Mouse (Mus musculus) layer of hippocampus, postnatal 36 days (tissue): Measurements from ENCODE around the gene Gzme. TPM values are rescaled to one million over a fixed set of nuclear protein-coding genes. Genes with fewer than 3 reads are reported as not detected.
"Not testable (repeated sequence)": the region's sequence is repeated elsewhere in the genome, so short reads cannot be mapped to it uniquely, and the experiment has no call there.

ENCODE experiments used
- DNase-seq, 2 experiments: peaks; one replicate each; pipeline ENCODE4 v3.0.0; 2022
- total RNA-seq, 2 experiments: library from RNA; stranded (reverse); gene quantifications; 2 replicates each; pipeline ENCODE4 v1.2.3; 2021

Gene Gzme
- total RNA-seq, result not detected

- no peak for DNase-seq
Measured at GRCm38 (mm10) chr14:56120525-56120924, at the start of gene Gzme. Gzme (minus strand) TSS chr14:56120625.

DNA sequence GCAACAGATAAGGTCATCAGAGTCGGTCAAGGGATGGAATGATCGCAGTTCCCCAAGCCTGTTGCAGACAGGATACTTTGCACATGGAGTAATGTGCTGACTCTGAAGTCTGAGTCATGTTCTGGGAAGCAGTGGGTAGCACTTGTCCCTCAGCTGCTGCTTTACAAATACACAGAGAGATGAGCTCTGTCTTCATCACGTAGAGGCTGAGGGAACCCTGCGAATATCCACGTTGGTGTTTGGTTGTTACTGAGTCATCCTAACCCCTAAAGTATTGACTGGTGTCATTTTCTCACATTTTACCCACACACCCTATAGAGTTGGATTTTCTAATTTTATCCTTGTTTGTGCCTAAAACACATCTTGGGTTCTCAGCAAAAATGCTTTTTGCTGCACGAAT is 47.6 kb upstream of the Gzme start:
- DNase-seq, result no peak

DNA sequence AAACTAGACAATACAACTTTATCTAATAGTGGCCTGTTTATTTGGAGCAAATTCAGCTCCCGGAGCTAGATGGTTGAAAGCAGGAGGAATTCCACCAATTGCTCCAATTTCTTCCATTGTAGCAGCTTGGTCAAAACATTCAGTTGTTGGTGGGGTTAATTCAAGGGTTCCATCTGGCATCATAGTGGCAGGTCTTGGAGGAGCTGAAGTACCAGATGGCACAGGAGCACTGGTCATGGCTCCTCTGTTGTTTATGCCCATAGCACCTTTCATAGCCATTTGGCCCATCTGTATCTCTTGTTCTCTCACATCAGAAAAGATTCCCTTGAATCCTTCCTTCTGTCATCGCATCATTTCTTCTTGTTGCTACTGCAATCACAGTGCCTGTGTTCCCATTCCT is 41.7 kb upstream of the Gzme start:
- DNase-seq, result no peak

DNA sequence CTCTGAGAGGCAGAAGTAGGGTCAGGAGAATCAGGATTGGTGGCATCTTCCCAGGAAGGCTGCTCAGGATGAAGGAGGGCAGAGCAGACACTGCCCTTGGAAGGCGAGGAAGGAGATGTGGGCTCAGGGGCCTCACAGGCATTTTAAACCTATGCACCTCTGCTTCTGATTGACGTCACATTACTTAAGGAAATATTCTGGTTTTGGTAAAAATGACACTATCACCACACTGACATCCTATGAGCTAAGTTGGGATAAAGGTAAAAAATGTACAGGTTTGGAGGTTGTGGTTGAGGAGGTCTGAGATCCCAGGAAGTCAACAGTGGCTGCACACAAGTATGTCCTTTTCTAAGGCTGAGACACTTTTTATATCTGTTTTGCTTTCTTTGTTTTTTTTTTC is 39.1 kb upstream of the Gzme start, which contains the start of gene Gzmg:
Gene Gzmg, minus strand, starts transcription at position 101 of the 400 bp plus-strand sequence.
- not testable (repeated sequence) for DNase-seq

DNA sequence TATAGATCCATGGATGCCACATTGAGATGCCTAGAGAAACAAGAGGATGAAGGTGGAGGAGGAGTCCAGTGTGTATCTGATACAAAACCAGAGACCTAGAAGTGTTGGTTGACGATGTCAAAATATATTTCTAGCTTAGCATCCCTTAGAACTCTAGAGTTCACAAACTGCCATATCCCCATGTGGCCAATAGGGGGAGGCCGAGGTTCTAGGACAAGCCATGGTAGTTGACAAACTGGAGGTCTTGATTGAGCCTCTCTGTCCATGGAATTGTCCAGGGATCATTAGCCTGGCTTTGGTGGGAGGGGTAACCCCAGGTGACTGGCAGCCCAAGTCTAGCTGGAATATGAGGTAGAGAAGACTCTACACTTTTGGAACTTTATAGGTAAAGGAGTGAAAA is 34.9 kb upstream of the Gzme start:
- DNase-seq, result no peak

- DNase-seq, result not testable (repeated sequence)
Measured at GRCm38 (mm10) chr14:56133675-56134074, 13.2 kb upstream of the Gzme start.

DNA sequence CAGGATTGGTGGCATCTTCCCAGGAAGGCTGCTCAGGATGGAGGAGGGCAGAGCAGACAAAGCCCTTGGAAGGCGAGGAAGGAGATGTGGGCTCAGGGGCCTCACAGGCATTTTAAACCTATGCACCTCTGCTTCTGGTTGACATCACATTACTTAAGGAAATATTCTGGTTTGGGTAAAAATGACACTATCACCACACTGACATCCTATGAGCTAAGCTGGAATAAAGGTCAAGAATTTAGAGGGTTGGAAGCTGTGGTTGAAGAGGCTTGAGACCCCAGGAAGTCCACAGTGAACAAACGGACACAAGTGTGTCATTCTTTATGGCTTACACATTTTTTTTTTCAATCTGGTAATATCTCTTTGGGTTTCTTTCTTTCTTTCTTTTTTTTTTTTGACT is 12.1 kb upstream of the Gzme start, which contains the start of gene Gzmd:
Gene Gzmd, minus strand, starts transcription at position 101 of the 400 bp plus-strand sequence.
- DNase-seq, result not testable (repeated sequence)

- DNase-seq, result no peak
Measured at GRCm38 (mm10) chr14:56128341-56128740, 7.9 kb upstream of the Gzme start.

DNA sequence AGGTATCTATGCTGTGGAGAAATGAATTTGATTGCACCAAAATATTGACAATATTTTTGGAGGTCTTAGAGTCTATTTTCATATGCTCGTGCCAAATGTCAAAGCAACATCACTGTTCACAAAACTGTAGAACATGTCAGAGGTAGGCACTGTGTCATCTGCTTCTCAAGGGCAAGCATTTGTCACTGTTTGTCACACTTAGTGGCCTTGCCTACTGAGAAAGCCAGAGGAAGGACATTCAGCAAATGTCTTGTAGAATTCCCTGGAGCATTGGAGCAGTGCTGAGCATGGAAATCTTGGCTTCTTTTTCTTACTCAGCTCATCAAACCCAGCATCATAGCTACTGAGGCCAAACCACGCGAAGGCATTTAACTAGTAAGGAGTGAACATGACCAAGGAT is 3.1 kb upstream of the Gzme start:
- no peak for DNase-seq

GRCm38 (mm10) chr14:56115531-56116310 is 4.7 kb downstream of the Gzme start:
- not testable (repeated sequence) for DNase-seq

DNA sequence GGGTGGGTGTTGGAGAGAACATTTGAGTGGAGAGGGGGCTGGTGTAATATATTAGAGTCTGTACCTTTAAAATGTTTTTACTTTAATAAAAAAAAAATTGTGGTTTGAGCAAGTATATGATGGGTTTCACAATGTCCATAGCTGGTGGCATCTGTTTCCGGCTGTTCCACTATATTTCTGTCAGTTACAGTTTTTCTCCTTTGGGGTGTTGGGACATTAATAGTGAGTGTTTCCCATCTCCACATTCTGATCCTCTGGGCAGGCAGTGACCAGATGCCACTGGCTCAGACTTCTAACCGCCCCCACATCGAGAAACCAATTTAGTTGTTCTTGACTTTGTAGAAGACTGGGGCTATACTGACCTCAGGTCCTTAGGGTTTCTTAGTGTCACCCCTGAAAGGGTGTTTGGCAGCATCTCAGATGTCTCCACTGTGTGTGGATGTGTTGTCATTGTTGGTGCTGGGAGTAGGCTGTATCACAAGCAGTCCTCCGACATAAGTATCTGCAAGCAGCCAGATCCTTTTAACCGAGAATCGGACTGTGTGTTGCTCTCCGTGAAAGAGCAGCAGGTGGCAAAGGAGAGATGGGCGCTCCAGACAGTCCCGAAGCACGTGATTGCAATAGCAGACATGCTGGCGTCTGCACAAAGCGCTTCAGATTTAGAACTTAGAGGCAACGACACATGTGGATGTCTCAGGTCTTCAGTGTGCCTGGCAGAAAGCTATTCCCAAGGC is 14.8 kb downstream of the Gzme start:
- no peak for DNase-seq

DNA sequence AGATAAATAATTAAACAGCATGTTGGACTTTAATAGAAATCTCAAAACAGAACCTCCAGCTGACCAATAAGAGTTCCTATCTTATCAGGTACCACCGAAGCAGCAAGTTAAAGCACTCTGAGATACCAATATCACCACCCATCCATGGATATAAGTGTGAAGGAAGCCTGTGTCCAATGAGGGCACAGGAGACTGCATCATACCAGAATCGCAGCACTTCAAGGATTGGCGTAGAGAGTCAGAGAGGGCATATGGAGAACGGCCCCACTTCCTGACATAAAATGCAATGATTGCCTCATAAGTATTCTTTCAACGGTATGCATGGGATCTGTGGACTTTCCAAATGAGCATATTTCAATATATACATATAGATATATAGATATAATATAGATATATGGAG is 15.4 kb downstream of the Gzme start:
- no peak for DNase-seq

- no peak for DNase-seq
Measured at GRCm38 (mm10) chr14:56103452-56103851, 17.0 kb downstream of the Gzme start.

GRCm38 (mm10) chr14:56102386-56102785 is 18.0 kb downstream of the Gzme start, which contains the start of gene Ctsg:
Ctsg (minus strand) TSS chr14:56102574.
- no peak for DNase-seq

DNA sequence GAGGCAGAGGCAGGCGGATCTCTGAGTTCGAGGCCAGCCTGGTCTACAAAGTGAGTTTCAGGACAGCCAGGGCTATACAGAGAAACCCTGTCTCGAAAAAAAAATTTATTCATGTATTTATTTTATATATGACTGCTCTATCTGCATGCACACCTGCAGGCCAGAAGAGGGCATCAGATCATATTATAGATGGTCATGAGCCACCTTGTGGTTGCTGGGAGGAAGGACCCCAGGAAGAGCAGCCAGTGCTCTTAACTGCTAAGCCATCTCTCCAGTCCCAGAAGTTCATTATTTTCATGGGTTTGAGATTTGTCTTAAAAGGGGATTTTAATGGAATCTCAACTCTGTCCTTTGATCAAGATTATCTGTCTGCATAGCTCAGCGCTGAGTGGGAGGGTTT is 21.5 kb downstream of the Gzme start:
- no peak for DNase-seq

- DNase-seq, result no peak
Measured at GRCm38 (mm10) chr14:56097597-56097996, 22.8 kb downstream of the Gzme start.

- no peak for DNase-seq
Measured at GRCm38 (mm10) chr14:56093353-56093752, 27.1 kb downstream of the Gzme start.

- DNase-seq, result no peak
Measured at GRCm38 (mm10) chr14:56086711-56087110, 33.7 kb downstream of the Gzme start.

- DNase-seq, result no peak
Measured at GRCm38 (mm10) chr14:56085167-56085566, 35.3 kb downstream of the Gzme start, which contains the start of gene Mcpt8. Mcpt8 (minus strand) TSS chr14:56085273.

GRCm38 (mm10) chr14:56082016-56082415 is 38.4 kb downstream of the Gzme start:
- no peak for DNase-seq
